Mouse (Mus musculus): ENCODE data around the gene Abcb8.

Abcb8 gene

GRCm38 (mm10) chr5:24425421-24426036, 32.1 kb downstream of the Abcb8 start:
- DNase-seq (ENCODE audit: low spot score in 2 of 2): peak; percentile 54 to 81

- DNase-seq (ENCODE audit: low spot score in 2 of 2): no peak
These were observed 32.6 kb downstream of the Abcb8 start for GRCm38 (mm10) chr5:24426037-24426432.

- DNase-seq (ENCODE audit: low spot score in 2 of 2): no peak
These were observed 33.3 kb downstream of the Abcb8 start for GRCm38 (mm10) chr5:24426556-24427284.

GRCm38 (mm10) chr5:24427285-24427633, 33.8 kb downstream of the Abcb8 start:
- no peak for DNase-seq (ENCODE audit: low spot score in 2 of 2)

GRCm38 (mm10) chr5:24427981-24428402, 34.5 kb downstream of the Abcb8 start:
- DNase-seq (ENCODE audit: low spot score in 2 of 2): no peak

GRCm38 (mm10) chr5:24428596-24428995, 35.1 kb downstream of the Abcb8 start:
- DNase-seq (ENCODE audit: low spot score in 2 of 2): no peak

GRCm38 (mm10) chr5:24433993-24434392, 40.5 kb downstream of the Abcb8 start:
- DNase-seq (ENCODE audit: low spot score in 2 of 2): no peak

- no peak for DNase-seq (ENCODE audit: low spot score in 2 of 2)
These were observed 47.7 kb downstream of the Abcb8 start for GRCm38 (mm10) chr5:24441187-24441586.

- no peak for DNase-seq (ENCODE audit: low spot score in 2 of 2)
These were observed 48.6 kb downstream of the Abcb8 start for GRCm38 (mm10) chr5:24442029-24442428.

- DNase-seq (ENCODE audit: low spot score in 2 of 2): peak in 1 of 2 experiments; percentile 59
These were observed 49.7 kb downstream of the Abcb8 start for GRCm38 (mm10) chr5:24443204-24443603.

- peak in 1 of 2 experiments; percentile 67 for DNase-seq (ENCODE audit: low spot score in 2 of 2)
These were observed 50.5 kb downstream of the Abcb8 start for GRCm38 (mm10) chr5:24443927-24444326.

- DNase-seq (ENCODE audit: low spot score in 2 of 2): peak; percentile 92 to 97
These were observed 51.4 kb downstream of the Abcb8 start, which contains the start of gene Fastk for GRCm38 (mm10) chr5:24444746-24445427. Fastk (minus strand) TSS chr5:24445287.

GRCm38 (mm10) chr5:24445428-24446080, 52.1 kb downstream of the Abcb8 start:
- no peak for DNase-seq (ENCODE audit: low spot score in 2 of 2)

- peak in 1 of 2 experiments; percentile 64 for DNase-seq (ENCODE audit: low spot score in 2 of 2)
These were observed 53.2 kb downstream of the Abcb8 start for GRCm38 (mm10) chr5:24446630-24447029.

GRCm38 (mm10) chr5:24447624-24448298, 54.3 kb downstream of the Abcb8 start, which contains the start of gene Tmub1:
Tmub1 (minus strand) TSS chr5:24447854.
- peak; percentile 80 to 88 for DNase-seq (ENCODE audit: low spot score in 2 of 2)

GRCm38 (mm10) chr5:24451264-24452029, 58.0 kb downstream of the Abcb8 start:
- peak; percentile 78 to 88 for DNase-seq (ENCODE audit: low spot score in 2 of 2)

GRCm38 (mm10) chr5:24452030-24452690, 58.7 kb downstream of the Abcb8 start, which contains the start of gene Agap3:
Agap3 (plus strand) TSS chr5:24452177.
- DNase-seq (ENCODE audit: low spot score in 2 of 2): peak; percentile 34 to 78

GRCm38 (mm10) chr5:24452691-24453233, 59.3 kb downstream of the Abcb8 start:
- DNase-seq (ENCODE audit: low spot score in 2 of 2): peak; percentile 48 to 79

GRCm38 (mm10) chr5:24453283-24453984, 60.0 kb downstream of the Abcb8 start:
- DNase-seq (ENCODE audit: low spot score in 2 of 2): peak in 1 of 2 experiments; percentile 63

Measured in spleen, postnatal 4 days (tissue).